Mouse (Mus musculus): ENCODE measurements around the gene Zfp652. TPM values are rescaled to one million over a fixed set of nuclear protein-coding genes. Genes with fewer than 3 reads are reported as not detected.
"Not testable (repeated sequence)": the region's sequence is repeated elsewhere in the genome, so short reads cannot be mapped to it uniquely, and the experiment has no call there.

Gene Zfp652
- polyA plus RNA-seq, 1 experiment, result 18.2 TPM

DNA sequence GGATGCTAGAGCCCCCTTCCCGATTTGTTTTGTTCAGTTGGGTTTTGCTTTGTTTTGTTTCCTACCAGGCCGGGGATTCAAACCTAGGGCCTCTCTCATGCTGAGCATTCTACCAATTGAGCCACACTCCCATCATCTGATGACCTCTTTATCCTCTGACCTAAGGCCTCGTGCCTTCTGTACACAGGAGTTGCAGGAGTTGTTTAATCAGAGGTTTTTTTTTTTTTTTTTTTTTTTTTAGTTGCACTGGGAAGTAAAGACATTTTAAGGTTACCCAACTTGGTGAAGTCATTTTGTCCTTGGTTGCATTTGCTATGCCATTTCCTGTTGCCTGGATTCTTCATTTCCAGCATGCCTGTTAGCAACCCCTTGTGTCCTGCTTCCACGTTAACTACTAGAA lies 157.0 kb downstream of the Zfp652 start:
- peaks cover 9% of the 10 kb centered on the region; the same call in 1 of the 2 replicates for H3K4me1 ChIP-seq (ENCODE audit: control insufficient read depth, insufficient read depth, insufficient read length)
- TF ChIP-seq CTCF (IDR thresholded peaks at IDR 0.05; ENCODE audit: extremely low read depth, insufficient read depth, insufficient read length, insufficient replicate concordance) (no peak), POLR2A (IDR thresholded peaks at IDR 0.05; ENCODE audit: low read depth, low read length) (no peak)
- 77% methylated on average over 4 of the region's 4 CpGs for WGBS
- no peaks in the 10 kb centered on the region for H3K27me3 ChIP-seq (ENCODE audit: control insufficient read depth, insufficient read depth, low read length)
- peak overlapping the region; percentile 56; the same call in 1 of the 2 replicates for H3K27ac ChIP-seq (ENCODE audit: insufficient read depth, low read length)
- H3K36me3 ChIP-seq (ENCODE audit: control insufficient read depth, insufficient read depth, low read length), result no peaks in the 10 kb centered on the region
- no peak for DNase-seq (ENCODE audit: low read depth in 1 of 2, low spot score in 2 of 2)
- H3K4me3 ChIP-seq (ENCODE audit: extremely low read depth, insufficient read depth, insufficient read length), result no peak overlapping the region

DNA sequence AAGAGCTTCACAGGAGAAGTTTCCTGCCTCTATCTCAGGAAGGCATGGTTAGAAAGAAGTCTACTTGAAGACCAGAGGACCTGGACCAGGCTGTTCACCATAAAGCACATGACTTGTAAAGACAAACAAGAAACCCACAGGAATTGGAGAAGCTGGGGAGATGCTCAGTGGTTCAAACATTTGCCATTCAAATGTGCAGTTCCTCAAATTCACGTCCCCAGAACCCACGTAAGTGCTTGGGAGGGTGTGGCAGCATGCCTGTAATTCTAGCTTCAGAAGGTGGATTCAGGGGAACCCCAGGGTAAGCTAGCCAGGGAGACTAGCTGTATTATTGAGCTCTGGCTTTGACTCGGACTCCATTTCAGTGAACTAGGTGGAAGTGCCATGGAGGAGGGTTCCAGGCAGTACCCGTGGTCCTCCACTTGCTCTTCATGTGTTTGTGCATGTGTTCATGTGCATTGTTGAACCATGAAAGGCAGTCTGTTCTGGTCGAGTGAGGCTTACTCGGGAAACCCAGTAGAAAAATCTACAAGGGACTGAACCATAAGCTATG lies 157.5 kb downstream of the Zfp652 start:
- peak; percentile 23 to 52 for DNase-seq (ENCODE audit: low read depth in 1 of 2, low spot score in 2 of 2)
- Histone ChIP-seq H3K36me3 (ENCODE audit: control insufficient read depth, insufficient read depth, low read length) (no peaks in the 10 kb centered on the region), H3K27ac (ENCODE audit: insufficient read depth, low read length) (peak overlapping the region; percentile 56), H3K27me3 (ENCODE audit: control insufficient read depth, insufficient read depth, low read length) (no peaks in the 10 kb centered on the region), H3K4me1 (ENCODE audit: control insufficient read depth, insufficient read depth, insufficient read length) (peaks cover 9% of the 10 kb centered on the region; the same call in 1 of the 2 replicates), H3K4me3 (ENCODE audit: extremely low read depth, insufficient read depth, insufficient read length) (no peak overlapping the region)
- 35% methylated on average over 6 of the region's 6 CpGs for WGBS
- TF ChIP-seq POLR2A (IDR thresholded peaks at IDR 0.05; ENCODE audit: low read depth, low read length), result no peak

DNA sequence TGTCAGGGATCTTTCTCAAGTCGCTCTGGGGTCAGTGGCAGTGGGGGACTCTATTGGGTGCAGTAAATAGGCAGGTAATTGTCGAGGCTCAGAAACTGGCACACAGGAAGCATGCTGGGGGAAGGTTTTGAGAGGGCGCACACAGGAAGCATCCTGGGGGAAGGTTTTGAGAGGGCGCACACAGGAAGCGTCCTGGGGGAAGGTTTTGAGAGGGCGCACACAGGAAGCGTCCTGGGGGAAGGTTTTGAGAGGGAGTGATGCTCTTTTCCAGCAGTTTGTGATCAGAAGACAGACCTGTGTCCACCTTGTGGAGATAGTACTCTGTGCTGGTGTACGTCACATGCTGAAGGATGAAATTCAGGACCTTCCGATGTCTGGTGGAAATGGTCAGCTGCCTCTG lies 163.3 kb downstream of the Zfp652 start:
- Histone ChIP-seq H3K27me3 (ENCODE audit: control insufficient read depth, insufficient read depth, low read length) (no peaks in the 10 kb centered on the region), H3K4me3 (ENCODE audit: extremely low read depth, insufficient read depth, insufficient read length) (no peak overlapping the region), H3K27ac (ENCODE audit: insufficient read depth, low read length) (no peak overlapping the region), H3K36me3 (ENCODE audit: control insufficient read depth, insufficient read depth, low read length) (no peaks in the 10 kb centered on the region), H3K4me1 (ENCODE audit: control insufficient read depth, insufficient read depth, insufficient read length) (no peaks in the 10 kb centered on the region)
- no peak for DNase-seq (ENCODE audit: low read depth in 1 of 2, low spot score in 2 of 2)
- TF ChIP-seq CTCF (IDR thresholded peaks at IDR 0.05; ENCODE audit: extremely low read depth, insufficient read depth, insufficient read length, insufficient replicate concordance) (no peak), POLR2A (IDR thresholded peaks at IDR 0.05; ENCODE audit: low read depth, low read length) (no peak)
- 40% methylated on average over 9 of the region's 9 CpGs for WGBS

DNA sequence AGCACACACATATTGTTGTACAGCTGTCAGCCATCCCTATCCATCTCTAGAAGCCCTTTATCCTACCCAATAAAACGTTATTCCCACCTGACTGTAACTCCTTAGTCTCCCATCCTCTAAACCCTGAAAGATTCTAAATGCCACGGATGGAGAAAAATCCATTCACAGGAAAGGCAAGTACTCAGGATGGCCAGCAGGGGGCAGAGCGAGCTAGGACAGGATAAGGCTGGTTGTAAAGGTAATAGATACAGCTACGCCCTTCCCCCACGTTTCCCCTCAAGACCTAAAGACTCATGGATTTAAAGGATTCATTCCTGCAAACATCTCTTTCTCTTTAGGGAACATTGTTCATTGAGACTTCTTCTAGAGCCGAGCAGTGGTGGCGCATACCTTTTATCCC lies 163.8 kb downstream of the Zfp652 start:
- H3K36me3 ChIP-seq (ENCODE audit: control insufficient read depth, insufficient read depth, low read length), result no peaks in the 10 kb centered on the region

DNA sequence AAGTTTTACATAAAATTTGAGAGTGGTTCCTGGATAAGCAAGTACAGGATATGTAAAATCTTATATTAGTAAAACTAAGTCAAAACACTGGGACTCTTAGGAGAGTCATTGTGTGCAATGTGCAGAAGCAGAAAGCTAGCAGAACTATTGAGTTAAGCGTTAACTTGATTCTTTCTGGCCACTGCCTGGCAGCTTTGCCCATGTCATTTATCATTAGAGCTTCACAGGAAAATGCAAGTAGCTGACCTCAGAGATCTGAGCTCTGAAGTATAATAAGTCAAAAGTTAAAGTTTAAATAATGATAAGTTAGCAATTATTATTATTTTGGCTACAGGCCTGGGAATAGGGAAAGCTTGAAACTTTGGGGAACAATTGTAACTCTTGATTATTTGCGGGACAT lies 167.4 kb downstream of the Zfp652 start:
- WGBS, result 86% methylated on average over 2 of the region's 2 CpGs
- not testable (repeated sequence) for H3K4me1 ChIP-seq (ENCODE audit: control insufficient read depth, insufficient read depth, insufficient read length); H3K27ac ChIP-seq (ENCODE audit: insufficient read depth, low read length); H3K27me3 ChIP-seq (ENCODE audit: control insufficient read depth, insufficient read depth, low read length); DNase-seq (ENCODE audit: low read depth in 1 of 2, low spot score in 2 of 2); H3K36me3 ChIP-seq (ENCODE audit: control insufficient read depth, insufficient read depth, low read length); H3K4me3 ChIP-seq (ENCODE audit: extremely low read depth, insufficient read depth, insufficient read length)

More for the DNA sequence above, 163.8 kb downstream of the Zfp652 start:
- H3K27ac ChIP-seq (ENCODE audit: insufficient read depth, low read length), result no peak overlapping the region
- H3K4me3 ChIP-seq (ENCODE audit: extremely low read depth, insufficient read depth, insufficient read length), result no peak overlapping the region
- no peaks in the 10 kb centered on the region for H3K4me1 ChIP-seq (ENCODE audit: control insufficient read depth, insufficient read depth, insufficient read length)
- TF ChIP-seq POLR2A (IDR thresholded peaks at IDR 0.05; ENCODE audit: low read depth, low read length) (no peak), CTCF (IDR thresholded peaks at IDR 0.05; ENCODE audit: extremely low read depth, insufficient read depth, insufficient read length, insufficient replicate concordance) (peak; percentile 73; the same call in 1 of the 2 replicates)
- H3K27me3 ChIP-seq (ENCODE audit: control insufficient read depth, insufficient read depth, low read length), result no peaks in the 10 kb centered on the region
- DNase-seq (ENCODE audit: low read depth in 1 of 2, low spot score in 2 of 2), result peak in 1 of 2 experiments; percentile 51
- WGBS, result 28% methylated on average over 7 of the region's 7 CpGs

Other genes starting within 250 kb of the Zfp652 start
- 0.27 and 0.54 TPM in 2 replicates for gene Nxph3, start 198.1 kb upstream of the Zfp652 start, polyA plus RNA-seq (2012; rRNA removed)
- 7.3 and 12.0 TPM in 2 replicates for gene Ngfr, start 124.9 kb upstream of the Zfp652 start, polyA plus RNA-seq (2012; rRNA removed)
- 46.5 and 49.5 TPM in 2 replicates for gene Phb, start 45.7 kb upstream of the Zfp652 start, polyA plus RNA-seq (2012; rRNA removed)
- 0.08 and 0.14 TPM in 2 replicates for gene B130006D01Rik, start 10.9 kb downstream of the Zfp652 start, polyA plus RNA-seq (2012; rRNA removed)
- gene Phospho1, start 111.8 kb downstream of the Zfp652 start, polyA plus RNA-seq (2012; rRNA removed), result 34.5 and 42.5 TPM in 2 replicates
- 28.3 and 30.4 TPM in 2 replicates for gene Gngt2, start 124.5 kb downstream of the Zfp652 start, polyA plus RNA-seq (2012; rRNA removed)
- gene Abi3, start 129.8 kb downstream of the Zfp652 start, polyA plus RNA-seq (2012; rRNA removed), result 166 and 238 TPM in 2 replicates
- gene B4galnt2, start 202.2 kb downstream of the Zfp652 start, polyA plus RNA-seq (2012; rRNA removed), result not detected in 2 replicates